In the genomic region with DNA sequence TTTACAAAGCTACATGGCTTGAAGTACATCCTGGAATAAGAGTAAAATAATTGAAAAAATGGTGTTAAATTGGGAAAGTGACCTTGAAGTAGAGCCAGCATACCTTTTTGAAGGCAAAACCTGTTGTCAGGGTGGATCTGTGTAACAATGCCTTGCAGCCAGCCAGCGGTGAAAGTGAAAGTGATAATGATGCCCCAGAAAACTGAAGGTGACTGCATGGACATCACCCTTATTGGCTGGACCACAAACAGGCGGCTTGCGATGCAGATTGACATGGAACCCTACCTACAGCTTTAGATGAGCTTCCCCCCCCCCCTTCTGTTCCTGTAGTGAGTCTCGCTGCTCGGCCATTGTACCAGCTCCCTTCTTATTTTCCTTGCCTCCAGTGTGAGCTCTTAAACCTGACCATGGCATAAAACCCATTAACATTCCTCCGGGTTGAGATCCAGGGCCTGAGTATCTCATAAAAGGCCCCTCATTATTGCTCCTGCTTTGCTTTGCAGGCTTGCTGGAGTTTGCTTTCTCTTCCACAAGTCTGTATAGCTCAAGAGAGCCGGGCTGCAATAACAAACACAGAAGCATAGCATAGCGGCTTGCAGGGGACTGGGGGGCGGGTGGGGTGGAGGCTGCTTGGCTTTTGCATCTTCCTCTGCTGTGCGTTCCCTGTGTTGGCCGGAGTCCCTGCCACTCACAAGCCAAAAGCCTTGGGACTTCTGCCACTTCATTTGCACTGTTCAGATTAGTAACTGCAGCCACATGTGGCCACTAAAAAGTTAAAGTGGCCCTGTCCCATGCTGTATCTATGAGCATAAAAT, we compare ENCODE assay signal across 9 mouse cellular contexts.
DNase-seq lines count a peak whose midpoint lies in the region; ATAC-seq and TF ChIP-seq lines count a peak whose summit lies in the region.
"Had no signal": no experiment of that assay in that cellular context is flagged by ENCODE, and none has a peak within 500 bp of the region (broad histone marks: within the 10 kb centered on the region; RNA-seq: fewer than 3 reads in every experiment).

No protein-coding gene starts in this region.

- peak overlapping the region; percentile 46; the same call in 1 of the 2 replicates for H3K27ac ChIP-seq in gastrocnemius, adult 2 months
- H3K27ac ChIP-seq in limb, embryonic 13.5 days = peak overlapping the region; percentile 59; the same call in 1 of the 2 replicates

- H3K36me3 ChIP-seq in limb, embryonic 13.5 days = no peaks in the 10 kb centered on the region

- H3K9ac ChIP-seq in limb, embryonic 13.5 days = no peak overlapping the region; the same call in 1 of the 2 replicates

- no peak for TF ChIP-seq CTCF in gastrocnemius, adult 2 months (IDR thresholded peaks at IDR 0.05)

- peak; percentile 54 for ATAC-seq in limb, embryonic 13.5 days (ENCODE audit: low FRiP score, low read depth)
- ATAC-seq in inflammation-experienced regulatory T-cells, adult 6 months = no peak
- ATAC-seq: Patski had no signal

- H3K27me3 ChIP-seq in limb, embryonic 13.5 days = no peaks in the 10 kb centered on the region
- H3K27me3 ChIP-seq: Patski had no signal

- H3K4me2 ChIP-seq in limb, embryonic 13.5 days (replicated peaks) = peak overlapping the region; percentile 50

- WGBS in limb, embryonic 13.5 days = 28% methylated on average over 11 of the region's 11 CpGs

- DNase-seq in left cerebral cortex, postnatal 4 days = peak; percentile 69
- DNase-seq in left cerebral cortex, postnatal 10 days (ENCODE audit: extremely low spot score in 1 of 2, low spot score in 2 of 2) = no peak
- peak; percentile 54 for DNase-seq in ZHBTc4 (ENCODE audit: low read depth, low spot score)
- peak; percentile 62 for DNase-seq in gastrocnemius, adult 2 months
- DNase-seq in spleen, postnatal 14 days (ENCODE audit: low spot score in 2 of 2) = no peak
- DNase-seq in right cerebral cortex, postnatal 36 days (ENCODE audit: low spot score in 2 of 2) = no peak

- peaks cover 16% of the 10 kb centered on the region for H3K4me1 ChIP-seq in limb, embryonic 13.5 days

- intact Hi-C loops in left cerebral cortex, postnatal 4 days (cut with DNase I) = no loop called here
- intact Hi-C loops in left cerebral cortex, postnatal 10 days (cut with DNase I) = no loop called here
- intact Hi-C loops in gastrocnemius, adult 2 months (cut with DNase I) = no loop called here

- H3K9me3 ChIP-seq in limb, embryonic 13.5 days = no peaks in the 10 kb centered on the region

- H3K4me3 ChIP-seq in gastrocnemius, adult 2 months = peak overlapping the region; percentile 34
- H3K4me3 ChIP-seq in limb, embryonic 13.5 days = peak overlapping the region; percentile 3; the same call in 1 of the 2 replicates

Comparison
In these comparisons a context has a peak if more than half of its experiments do, and no peak if none do; other contexts are left out.
1. DNase-seq: peak in left cerebral cortex, postnatal 4 days (single experiment), ZHBTc4 (single experiment) and gastrocnemius, adult 2 months (single experiment); none in left cerebral cortex, postnatal 10 days (0 of 2), spleen, postnatal 14 days (0 of 2) and right cerebral cortex, postnatal 36 days (0 of 2).